Mouse (Mus musculus): Measurements from ENCODE around the gene Fmnl2. TPM values are rescaled to one million over a fixed set of nuclear protein-coding genes. Genes with fewer than 3 reads are reported as not detected.

Gene Fmnl2
- polyA plus RNA-seq, 1 experiment from 2014 or later = 17.2 TPM

- Histone ChIP-seq H3K27me3 (ENCODE audit: control insufficient read depth, insufficient read depth, low read length) (no peaks in the 10 kb centered on the region), H3K36me3 (ENCODE audit: control insufficient read depth, insufficient read depth, low read length) (peaks cover 61% of the 10 kb centered on the region), H3K9ac (replicated peaks; ENCODE audit: low read length) (no peak overlapping the region), H3K4me1 (ENCODE audit: control insufficient read depth, insufficient read depth, low read length) (no peaks in the 10 kb centered on the region), H3K4me3 (replicated peaks; ENCODE audit: low read depth, low read length) (no peak overlapping the region), H3K27ac (replicated peaks; ENCODE audit: low read depth, low read length) (no peak overlapping the region), H3K9me3 (ENCODE audit: control insufficient read depth, low read length) (no peaks in the 10 kb centered on the region), H3K4me2 (ENCODE audit: low read length) (no peak overlapping the region)
- ATAC-seq (ENCODE audit: low FRiP score, low TSS enrichment) (no peak), DNase-seq (no peak)
Observed at GRCm38 (mm10) chr2:53146852-53147251, 289.2 kb downstream of the Fmnl2 start.

GRCm38 (mm10) chr2:53173966-53174365, 316.3 kb downstream of the Fmnl2 start:
- Histone ChIP-seq H3K9ac (replicated peaks; ENCODE audit: low read length) (no peak overlapping the region), H3K9me3 (ENCODE audit: control insufficient read depth, low read length) (no peaks in the 10 kb centered on the region), H3K4me1 (ENCODE audit: control insufficient read depth, insufficient read depth, low read length) (no peaks in the 10 kb centered on the region), H3K27ac (replicated peaks; ENCODE audit: low read depth, low read length) (no peak overlapping the region), H3K4me3 (replicated peaks; ENCODE audit: low read depth, low read length) (no peak overlapping the region), H3K27me3 (ENCODE audit: control insufficient read depth, insufficient read depth, low read length) (no peaks in the 10 kb centered on the region), H3K36me3 (ENCODE audit: control insufficient read depth, insufficient read depth, low read length) (peaks cover 30% of the 10 kb centered on the region), H3K4me2 (ENCODE audit: low read length) (no peak overlapping the region)
- DNase-seq = no peak
- ATAC-seq (ENCODE audit: low FRiP score, low TSS enrichment) = no peak

GRCm38 (mm10) chr2:53178966-53179365, 321.3 kb downstream of the Fmnl2 start:
- Histone ChIP-seq H3K4me1 (ENCODE audit: control insufficient read depth, insufficient read depth, low read length) (no peaks in the 10 kb centered on the region), H3K4me3 (replicated peaks; ENCODE audit: low read depth, low read length) (no peak overlapping the region), H3K27ac (replicated peaks; ENCODE audit: low read depth, low read length) (no peak overlapping the region), H3K4me2 (ENCODE audit: low read length) (no peak overlapping the region), H3K27me3 (ENCODE audit: control insufficient read depth, insufficient read depth, low read length) (no peaks in the 10 kb centered on the region), H3K36me3 (ENCODE audit: control insufficient read depth, insufficient read depth, low read length) (peaks cover 22% of the 10 kb centered on the region), H3K9me3 (ENCODE audit: control insufficient read depth, low read length) (no peaks in the 10 kb centered on the region), H3K9ac (replicated peaks; ENCODE audit: low read length) (no peak overlapping the region)
- WGBS = 76% methylated on average over 3 of the region's 3 CpGs
- ATAC-seq (ENCODE audit: low FRiP score, low TSS enrichment) = no peak
- no peak for DNase-seq

- H3K4me1 ChIP-seq (ENCODE audit: control insufficient read depth, insufficient read depth, low read length) = no peaks in the 10 kb centered on the region
- H3K4me2 ChIP-seq (ENCODE audit: low read length) = no peak overlapping the region
- no peak overlapping the region for H3K27ac ChIP-seq (replicated peaks; ENCODE audit: low read depth, low read length)
- H3K9ac ChIP-seq (replicated peaks; ENCODE audit: low read length) = no peak overlapping the region
- peaks cover 13% of the 10 kb centered on the region for H3K36me3 ChIP-seq (ENCODE audit: control insufficient read depth, insufficient read depth, low read length)
- no peaks in the 10 kb centered on the region for H3K9me3 ChIP-seq (ENCODE audit: control insufficient read depth, low read length)
- DNase-seq (no peak), ATAC-seq (ENCODE audit: low FRiP score, low TSS enrichment) (no peak)
- no peaks in the 10 kb centered on the region for H3K27me3 ChIP-seq (ENCODE audit: control insufficient read depth, insufficient read depth, low read length)
- H3K4me3 ChIP-seq (replicated peaks; ENCODE audit: low read depth, low read length) = no peak overlapping the region
Observed at GRCm38 (mm10) chr2:53179876-53180275, 322.2 kb downstream of the Fmnl2 start.

Other genes with a start within 250 kb of the Fmnl2 start
- 16.3 and 18.0 TPM in 2 replicates for gene Cacnb4, start 181.0 kb upstream of the Fmnl2 start, polyA plus RNA-seq (2014; fragmentation: Nextera tagmentation; extraction: Ambion mirVana)
- 38.6 and 50.0 TPM in 2 replicates for gene Stam2, start 115.6 kb upstream of the Fmnl2 start, polyA plus RNA-seq (2014; fragmentation: Nextera tagmentation; extraction: Ambion mirVana)